Mouse (Mus musculus): Measurements from ENCODE around the gene Pros1.

The Pros1 gene

DNA sequence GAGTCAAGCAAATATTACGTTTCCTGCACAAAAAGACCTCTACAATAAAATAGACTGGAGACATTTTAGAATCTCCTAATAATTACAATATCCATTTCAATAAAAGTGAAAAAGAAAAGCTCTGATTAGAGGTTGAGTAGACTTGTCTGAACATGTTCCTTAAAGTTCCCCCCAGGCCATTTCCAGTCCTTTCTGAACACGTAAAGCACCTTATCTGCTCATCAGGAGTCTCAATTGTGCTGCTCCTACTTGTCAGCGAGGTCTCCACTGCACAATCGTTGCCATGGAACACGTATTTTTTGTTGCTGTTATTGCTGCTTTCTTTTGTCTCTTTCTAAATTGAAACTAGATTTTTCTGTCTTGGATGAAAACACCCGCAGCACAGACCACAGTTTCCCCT, 7.3 kb downstream of the Pros1 start:
- DNase-seq (ENCODE audit: low spot score): no peak

DNA sequence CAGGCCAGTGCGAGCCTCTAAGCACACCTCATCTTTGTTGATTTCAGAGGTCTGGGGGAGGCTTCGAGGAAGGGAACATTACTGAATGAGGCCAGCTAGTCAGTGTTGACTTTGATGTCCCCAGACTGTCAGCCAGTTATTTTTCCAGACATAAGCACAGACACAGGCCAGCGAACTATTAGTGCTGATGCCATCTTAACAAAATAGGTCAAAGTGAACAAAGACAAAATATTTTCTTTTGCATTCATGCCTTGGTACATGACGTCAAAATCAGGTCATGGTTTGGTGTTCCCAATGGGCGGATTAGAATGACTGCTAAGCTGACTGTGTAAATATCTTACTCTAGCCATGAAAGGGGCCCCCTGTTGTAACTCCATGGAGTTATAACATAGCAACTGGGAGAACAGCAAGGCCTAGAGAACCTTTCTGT, 18.6 kb downstream of the Pros1 start:
- DNase-seq (ENCODE audit: low spot score): no peak

DNA sequence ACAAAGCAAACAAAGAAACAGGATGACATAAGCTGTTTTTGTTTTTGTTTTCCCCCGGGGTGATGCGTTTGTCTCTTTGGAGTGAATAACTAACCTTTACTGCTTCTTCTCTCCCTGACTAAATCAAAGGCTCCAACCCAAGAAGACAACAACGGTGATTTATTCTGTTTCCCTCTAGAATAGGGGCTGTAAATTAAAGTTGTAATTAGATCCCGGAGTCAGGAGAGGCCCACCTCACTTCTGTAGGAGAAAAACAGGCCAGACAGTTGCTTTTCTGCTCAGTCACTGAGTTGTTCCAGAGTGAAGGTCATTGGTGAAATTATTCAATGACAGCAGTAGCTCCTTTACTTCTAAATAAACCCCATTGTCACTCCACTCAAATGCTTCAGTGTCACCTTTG, 19.1 kb downstream of the Pros1 start:
- no peak for DNase-seq (ENCODE audit: low spot score)

DNA sequence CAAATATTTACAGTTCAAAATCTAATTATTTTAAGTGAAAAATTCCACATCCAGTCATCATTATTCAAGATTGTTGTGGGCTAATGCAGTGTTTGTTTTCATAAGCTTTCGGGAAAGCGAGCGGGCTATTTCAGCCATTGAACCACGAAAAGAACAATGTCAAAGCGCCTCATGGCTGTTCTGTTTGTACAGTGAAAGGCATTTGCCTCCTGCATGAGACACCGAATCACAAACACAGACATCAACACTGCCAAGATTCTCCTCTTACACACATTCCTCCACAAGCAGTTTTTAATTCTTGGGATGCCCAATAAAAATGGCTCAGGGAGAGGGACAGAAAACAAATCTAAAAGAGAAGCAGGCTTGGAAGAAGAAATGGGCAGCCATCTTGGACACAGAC, 20.0 kb downstream of the Pros1 start:
- no peak for DNase-seq (ENCODE audit: low spot score)

DNA sequence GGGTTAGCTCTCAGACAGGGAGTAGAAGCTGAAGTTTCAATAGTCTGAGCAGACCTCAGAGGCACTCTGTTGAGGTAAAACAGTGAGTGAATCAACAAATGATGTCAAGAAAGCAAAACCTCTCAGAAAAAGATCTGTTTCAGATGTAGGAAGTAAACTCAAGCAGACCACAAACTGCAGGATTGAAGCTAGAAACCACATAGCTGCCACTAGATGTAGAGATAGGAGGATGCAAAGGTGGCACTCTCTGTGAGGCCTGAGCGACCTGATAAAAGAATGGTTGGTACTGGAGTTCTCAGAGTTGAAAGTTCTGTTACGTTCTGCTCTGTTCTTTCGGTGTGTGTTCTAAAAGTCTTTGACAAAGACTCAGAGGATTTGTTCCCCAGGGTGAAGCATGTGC, 41.7 kb downstream of the Pros1 start:
- DNase-seq (ENCODE audit: low spot score): no peak

DNA sequence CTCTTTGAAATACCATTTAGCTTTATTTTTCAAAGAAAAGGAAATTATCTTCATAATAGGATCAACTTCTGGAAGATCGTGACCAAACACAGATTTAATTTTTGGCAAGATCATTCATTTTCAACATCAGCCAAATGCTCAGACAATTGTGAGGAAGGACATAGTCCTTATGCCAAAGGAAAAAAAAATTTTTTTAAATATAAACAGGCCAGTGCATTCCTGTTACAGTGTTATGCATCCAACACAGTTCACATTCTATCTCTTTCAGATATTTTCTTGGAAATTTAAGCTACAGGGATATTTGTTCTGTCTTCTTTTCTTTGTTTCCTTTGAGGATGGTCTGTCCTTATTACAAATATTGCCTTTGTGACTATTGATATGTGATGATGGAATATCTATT, 57.3 kb downstream of the Pros1 start:
- DNase-seq (ENCODE audit: low spot score): no peak

DNA sequence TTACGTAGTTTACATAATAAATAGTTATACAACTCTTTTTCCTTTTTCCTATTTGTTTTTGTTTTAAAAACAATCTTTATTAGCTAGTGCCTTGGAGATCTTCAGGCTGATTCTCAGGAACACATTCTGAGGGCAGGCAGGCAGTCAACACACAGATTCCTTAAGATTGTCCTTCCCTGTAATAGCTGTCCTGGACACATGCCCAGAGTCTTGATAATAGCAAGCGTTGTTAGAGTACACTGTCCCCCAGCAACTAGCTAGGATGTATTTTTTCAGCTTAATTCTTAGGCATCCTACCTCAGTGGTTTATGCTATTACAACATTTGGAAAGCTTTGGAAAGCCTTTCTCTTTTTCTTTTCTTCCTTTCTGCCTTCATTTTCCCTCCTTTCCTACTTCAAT, 58.1 kb downstream of the Pros1 start:
- DNase-seq (ENCODE audit: low spot score): no peak

DNA sequence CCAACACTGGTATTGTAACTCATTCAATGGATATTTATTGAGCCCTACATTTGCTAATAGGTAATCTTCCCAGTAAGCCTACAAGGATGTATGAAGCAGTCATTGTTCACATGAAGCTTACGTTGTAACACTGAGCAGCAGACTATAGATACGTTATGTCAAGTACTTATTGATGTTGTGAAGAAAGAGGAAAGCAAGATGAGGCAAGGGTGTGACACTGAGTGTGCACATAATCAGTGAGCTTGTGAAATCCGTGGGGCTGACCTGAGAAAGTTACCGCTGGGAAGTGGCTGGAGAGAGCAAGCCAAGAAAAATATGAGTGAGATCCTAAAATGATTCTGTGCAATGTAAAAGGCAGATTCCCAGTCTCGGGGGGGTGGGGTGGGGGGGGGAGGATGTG, 61.4 kb downstream of the Pros1 start:
- no peak for DNase-seq (ENCODE audit: low spot score)

DNA sequence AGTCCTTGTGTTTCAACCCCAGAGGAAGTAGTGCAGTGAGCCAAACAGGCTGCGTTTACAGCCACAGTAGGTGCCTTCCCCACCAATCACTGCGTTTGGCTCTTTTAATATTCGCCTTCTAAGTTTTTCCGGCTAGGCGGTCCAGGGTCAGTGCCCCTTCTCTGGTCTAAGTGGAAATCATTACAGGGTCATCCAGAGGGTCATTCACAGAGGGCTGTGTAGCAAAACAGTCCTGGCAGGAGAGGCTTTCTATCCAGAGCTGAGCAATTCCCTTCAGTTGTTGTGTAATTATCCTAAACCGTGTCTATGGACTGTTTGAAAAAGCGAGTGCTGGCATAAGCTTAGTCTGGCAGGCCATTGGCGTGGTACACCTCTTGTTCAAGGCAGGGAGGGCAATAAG, 68.1 kb downstream of the Pros1 start:
- no peak for DNase-seq (ENCODE audit: low spot score)

DNA sequence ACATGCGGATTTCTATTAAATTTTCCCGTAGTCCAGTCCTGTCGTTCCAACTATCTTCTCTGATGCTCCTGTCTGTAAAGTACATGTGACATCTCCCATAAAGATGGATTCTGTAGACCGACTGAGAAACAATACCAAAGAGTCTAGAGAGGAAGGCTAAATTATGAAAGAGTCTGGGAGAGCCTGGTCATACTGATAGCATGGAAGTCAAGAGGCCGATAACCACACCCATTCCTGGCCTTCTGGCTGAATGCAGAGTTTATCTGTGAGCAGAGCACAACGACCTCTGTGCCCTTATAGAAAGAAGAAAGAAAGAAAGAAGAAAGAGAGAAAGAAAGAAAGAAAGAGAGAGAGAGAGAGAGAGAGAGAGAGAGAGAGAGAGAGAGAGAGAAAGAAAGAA, 77.2 kb downstream of the Pros1 start:
- no peak for DNase-seq (ENCODE audit: low spot score)

DNA sequence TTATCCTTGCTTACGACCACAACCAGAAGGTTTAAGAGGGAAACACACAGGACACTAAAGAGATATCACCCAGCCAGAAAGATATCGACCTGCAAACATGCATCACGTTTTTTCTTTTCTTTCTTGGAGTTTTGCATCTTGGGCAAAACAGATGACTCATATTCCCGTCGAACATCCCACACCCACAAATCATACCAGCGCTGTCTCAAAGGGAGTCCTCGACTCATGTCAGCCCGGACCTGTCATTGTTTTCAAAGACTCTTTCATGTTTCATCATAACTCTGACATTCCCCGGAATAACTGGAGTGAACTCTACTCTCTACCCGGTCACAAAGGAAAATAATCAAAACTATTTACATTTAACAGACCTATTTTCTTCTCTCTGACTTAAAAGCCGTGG, 82.2 kb downstream of the Pros1 start:
- DNase-seq (ENCODE audit: low spot score): no peak

DNA sequence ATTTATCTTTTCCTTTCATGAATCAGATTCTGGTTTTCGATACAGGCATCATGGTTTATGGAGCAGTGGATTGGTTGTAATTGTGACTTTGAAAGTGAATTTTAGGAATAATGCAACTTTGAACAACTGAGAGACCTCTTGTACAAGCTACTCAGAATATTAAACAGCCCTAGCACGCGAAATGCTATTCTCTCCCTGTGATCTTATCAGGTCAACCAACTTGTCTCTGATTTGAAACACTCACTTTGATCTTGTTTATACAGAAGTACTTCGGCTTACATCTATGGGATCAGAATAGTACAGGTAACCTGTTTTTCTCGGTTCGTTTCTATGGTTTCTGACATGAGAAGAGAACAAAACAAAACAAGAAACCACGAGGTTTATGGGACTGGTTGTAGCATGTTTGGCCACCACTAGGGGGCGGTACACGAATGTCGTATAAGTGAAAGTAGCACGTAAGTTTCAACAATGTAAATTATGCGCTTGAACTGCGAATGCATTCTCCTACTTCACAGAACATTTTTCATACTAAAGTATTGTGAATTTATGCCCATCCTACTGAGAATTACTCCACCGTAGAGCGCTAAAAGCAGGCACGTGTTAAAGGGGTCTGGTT, 86.4 kb downstream of the Pros1 start:
- peak; percentile 70 for DNase-seq (ENCODE audit: low spot score)

DNA sequence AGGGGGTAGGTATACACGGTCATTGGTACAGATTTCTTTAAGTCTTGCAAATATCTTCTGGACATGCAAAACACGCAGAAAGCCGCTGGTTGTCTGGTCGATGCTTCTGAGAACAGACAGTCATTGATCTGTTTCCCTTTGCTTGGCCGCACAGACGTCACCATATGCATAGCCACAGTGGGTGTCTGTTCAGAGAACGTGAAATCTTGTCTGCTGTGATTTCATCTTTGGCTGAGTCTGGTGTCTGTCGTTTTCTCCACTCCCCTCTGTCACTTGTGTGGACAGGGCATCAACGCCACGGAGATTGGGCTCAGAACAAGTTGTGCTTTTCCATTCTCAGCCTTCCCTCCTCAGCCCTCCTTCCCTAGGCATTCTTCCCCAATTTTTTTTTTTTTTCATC, 87.7 kb downstream of the Pros1 start:
- no peak for DNase-seq (ENCODE audit: low spot score)

DNA sequence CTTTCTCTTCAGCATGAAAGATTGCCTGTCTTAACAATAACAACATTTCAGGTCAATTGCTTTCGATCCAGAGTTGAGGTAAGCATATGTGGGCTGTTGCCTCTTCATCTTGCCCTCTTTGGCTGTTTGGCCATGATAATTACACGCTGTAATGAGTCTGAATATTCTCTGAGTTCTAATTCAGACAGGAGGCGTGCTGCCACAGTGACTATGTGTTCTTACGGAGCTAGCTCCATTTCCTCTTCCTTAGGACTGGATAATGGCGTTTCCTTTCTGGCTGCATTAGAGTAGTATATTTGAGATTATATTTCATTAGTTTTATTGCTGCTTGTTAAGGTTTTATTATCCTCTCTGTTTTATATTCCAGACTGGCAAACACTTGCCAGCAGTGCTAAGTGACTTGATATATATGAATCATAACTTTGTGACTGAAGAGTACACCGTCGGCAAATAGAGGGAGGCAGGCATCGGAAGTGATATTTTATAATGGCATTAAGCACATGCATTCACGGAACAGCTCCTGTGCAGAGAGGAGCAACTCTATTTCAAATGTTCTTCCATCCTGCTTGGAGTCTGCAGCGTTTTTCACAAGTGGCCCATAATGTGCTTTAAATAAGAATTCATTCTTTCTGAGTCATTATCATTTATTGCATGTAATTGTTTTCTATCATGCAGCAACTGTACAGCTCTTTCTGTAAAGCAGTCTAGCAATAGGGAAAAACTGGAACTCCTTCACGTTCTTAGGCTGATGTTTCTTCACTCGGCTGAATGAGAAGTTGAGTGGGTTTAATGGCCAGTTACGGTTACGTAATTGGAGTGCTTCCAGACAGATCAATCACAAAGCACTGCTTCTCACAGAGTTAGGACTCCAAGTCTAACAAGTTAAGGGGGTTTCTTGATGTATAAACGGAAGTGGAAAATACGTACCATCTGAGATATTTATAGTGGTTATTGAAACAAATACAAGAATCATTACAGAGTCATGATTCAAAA, 88.6 kb downstream of the Pros1 start:
- no peak for DNase-seq (ENCODE audit: low spot score)

DNA sequence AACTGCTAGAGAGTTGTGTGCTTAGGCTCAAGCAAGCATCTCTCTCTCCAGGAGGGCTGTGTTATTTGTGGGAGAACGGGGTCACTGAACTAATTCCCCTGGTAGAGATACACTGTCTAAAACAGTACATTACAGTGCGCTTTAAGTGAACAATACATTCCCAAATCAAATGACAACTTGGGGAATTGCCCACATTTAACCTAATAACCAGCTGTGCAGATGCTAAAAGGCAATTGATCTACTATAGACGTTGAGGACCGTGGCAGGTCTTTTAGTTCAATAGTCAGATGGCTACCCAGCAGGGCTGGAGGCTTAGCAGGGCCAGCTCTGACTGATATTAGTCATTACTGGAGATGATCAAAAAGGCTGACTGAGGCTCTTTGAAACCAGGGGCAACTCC, 104.4 kb downstream of the Pros1 start:
- no peak for DNase-seq (ENCODE audit: low spot score)

DNA sequence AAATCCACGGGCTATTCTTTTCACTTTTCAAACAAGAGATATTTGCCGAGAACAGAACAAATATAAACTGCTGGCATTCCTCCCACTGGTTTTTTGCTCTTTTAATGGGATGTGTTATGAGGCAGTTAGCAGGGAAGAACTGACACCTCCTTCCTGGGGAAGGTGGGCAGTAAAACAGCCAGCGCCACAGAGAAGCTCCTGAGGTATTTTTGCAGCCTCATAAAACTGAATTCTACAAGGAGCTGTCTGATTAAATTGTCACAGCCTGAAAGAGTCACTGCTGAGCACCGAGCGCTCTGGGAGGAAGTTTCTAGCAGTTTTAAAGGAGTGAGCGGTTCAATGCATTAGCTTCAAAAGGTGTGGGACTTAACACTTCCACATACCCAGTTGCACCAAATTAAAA, 110.3 kb downstream of the Pros1 start:
- no peak for DNase-seq (ENCODE audit: low spot score)

DNA sequence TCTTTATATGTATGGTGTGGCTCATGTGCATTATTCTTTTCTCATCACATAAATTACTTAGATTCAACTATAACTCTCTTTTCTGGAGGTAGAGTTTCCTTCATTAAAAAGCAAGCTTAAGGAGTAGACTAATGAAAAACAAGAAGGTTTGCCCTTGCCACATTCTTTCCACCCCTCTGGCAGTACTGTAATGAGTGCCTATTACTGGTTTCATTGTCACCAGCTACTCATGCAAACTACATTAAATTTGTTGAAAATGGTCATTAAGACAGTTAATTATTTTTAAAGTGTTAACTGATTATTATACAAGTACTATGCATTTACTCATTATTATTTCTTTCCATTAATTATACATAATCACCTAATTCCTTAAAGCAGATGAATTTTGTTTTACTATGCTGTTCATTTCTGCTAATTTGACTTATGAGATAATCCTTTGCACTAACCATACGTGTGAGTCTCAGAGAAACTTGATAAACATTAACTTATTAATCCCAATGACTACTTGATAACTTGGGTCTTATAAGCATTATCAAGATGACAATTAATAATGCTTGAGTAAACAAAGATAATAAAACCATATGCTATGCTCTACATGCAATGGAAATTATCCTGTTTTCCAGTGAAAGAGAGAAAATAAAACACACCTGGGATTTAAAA, 117.7 kb downstream of the Pros1 start:
- DNase-seq (ENCODE audit: low spot score): no peak

DNA sequence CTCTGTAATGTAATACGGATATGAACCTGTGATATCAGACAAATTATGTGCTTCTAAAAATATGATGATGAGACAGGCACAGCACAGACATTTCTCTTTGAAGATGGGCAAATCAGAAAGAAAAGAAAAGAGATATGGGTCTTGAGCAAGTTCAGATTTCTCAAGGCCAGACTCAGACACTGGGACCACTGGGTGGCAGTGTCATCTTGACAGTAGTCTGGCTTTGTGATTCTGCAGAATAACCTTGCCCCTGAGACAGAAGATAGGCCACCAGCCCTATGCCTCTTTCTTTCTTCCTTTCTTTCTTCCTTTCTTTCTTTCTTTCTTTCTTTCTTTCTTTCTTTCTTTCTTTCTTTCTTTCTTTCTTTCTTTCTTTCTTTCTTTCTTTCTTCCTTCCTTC, 120.8 kb downstream of the Pros1 start:
- no peak for DNase-seq (ENCODE audit: low spot score)

Measured in urinary bladder, postnatal 25 days (tissue).